Mouse (Mus musculus) CH12.LX (cell line): ENCODE data around the gene Cyp2w1. TPM values are rescaled to one million over a fixed set of nuclear protein-coding genes. Genes with fewer than 3 reads are reported as not detected.

Source experiments
- DNase-seq: peaks from one replicate; pipeline ENCODE4 v3.0.0-alpha.2; 2013; ENCODE audit errors: extremely low read depth
- H3K27ac ChIP-seq: 2 replicates; pipeline ENCODE4 v1.5.1; 2012; ENCODE audit warnings: low read depth, mild to moderate bottlenecking, control low read depth, moderate library complexity; ENCODE audit not compliant: insufficient read depth
- H3K27me3 ChIP-seq: replicated peaks from 2 replicates; pipeline ENCODE3; 2012; ENCODE audit warnings: inconsistent platforms
- H3K36me3 ChIP-seq, 2 experiments: replicated peaks in 1 of 2; 2 replicates each; pipeline versions ENCODE3 to v1.6.1; 2012; ENCODE audit warnings: inconsistent platforms in 1 of 2, low read length in 1 of 2, mild to moderate bottlenecking in 1 of 2, mixed read lengths in 1 of 2, moderate library complexity in 1 of 2; ENCODE audit not compliant: control insufficient read depth in 1 of 2, insufficient read depth in 1 of 2
- H3K4me1 ChIP-seq, 2 experiments: 2 replicates each; pipeline ENCODE4 v1.6.1; 2012; ENCODE audit warnings: inconsistent platforms in 1 of 2, moderate library complexity in 1 of 2; ENCODE audit not compliant: insufficient read depth in 2 of 2, control insufficient read depth in 1 of 2
- H3K4me2 ChIP-seq: 2 replicates; pipeline ENCODE4 v1.6.1; 2012; ENCODE audit warnings: low read depth, mild to moderate bottlenecking, control low read depth; ENCODE audit not compliant: poor library complexity, insufficient read depth, severe bottlenecking
- H3K4me3 ChIP-seq, 3 experiments: fragments of 150-350 bp in 1 of 3; sonication (generic) in 1 of 3; replicated peaks in 1 of 3; 2 replicates each; pipeline versions ENCODE3 to v1.5.1; 2011 to 2012; ENCODE audit warnings: low read depth in 2 of 3, low read length in 2 of 3, mild to moderate bottlenecking in 2 of 3, moderate library complexity in 2 of 3, control low read depth in 1 of 3, improper control_type of control experiment in 1 of 3, inconsistent platforms in 1 of 3, mixed read lengths in 1 of 3; ENCODE audit not compliant: poor library complexity in 1 of 3
- H3K79me2 ChIP-seq: replicated peaks from 2 replicates; pipeline ENCODE4 v1.6.1; 2012; ENCODE audit warnings: mild to moderate bottlenecking, moderate library complexity; ENCODE audit not compliant: control insufficient read depth, poor library complexity, insufficient read depth, severe bottlenecking; ENCODE audit errors: extremely low read depth
- H3K9ac ChIP-seq: 2 replicates; pipeline ENCODE4 v1.6.1; 2012; ENCODE audit warnings: low read depth, mild to moderate bottlenecking, control low read depth, moderate library complexity; ENCODE audit not compliant: insufficient read depth
- H3K9me3 ChIP-seq: replicated peaks from 2 replicates; pipeline ENCODE3; 2012; ENCODE audit warnings: low read length, inconsistent platforms, mixed read lengths
- BHLHE40 ChIP-seq: IDR thresholded peaks from 2 replicates; pipeline ENCODE4 v1.6.1; 2011; ENCODE audit warnings: mild to moderate bottlenecking, low read depth, low read length, improper control_type of control experiment
- CHD2 ChIP-seq: IDR thresholded peaks from 2 replicates; pipeline ENCODE4 v1.6.1; 2011; ENCODE audit warnings: low read length, improper control_type of control experiment
- E2F4 ChIP-seq: IDR thresholded peaks from 2 replicates; pipeline ENCODE4 v1.6.1; 2011; ENCODE audit warnings: low read depth, low read length, improper control_type of control experiment; ENCODE audit not compliant: insufficient replicate concordance
- ELF1 ChIP-seq: IDR thresholded peaks from 2 replicates; pipeline ENCODE4 v1.6.1; 2014; ENCODE audit warnings: low read depth, mild to moderate bottlenecking, inconsistent platforms, low read length, improper control_type of control experiment
- EP300 ChIP-seq: IDR thresholded peaks from 2 replicates; pipeline ENCODE4 v1.6.1; 2011; ENCODE audit warnings: low read length, improper control_type of control experiment
- GABPA ChIP-seq: IDR thresholded peaks from 2 replicates; pipeline ENCODE4 v1.6.1; 2012; ENCODE audit warnings: low read depth, low read length, improper control_type of control experiment, inconsistent platforms; ENCODE audit not compliant: insufficient replicate concordance
- HCFC1 ChIP-seq: IDR thresholded peaks from 2 replicates; pipeline ENCODE4 v1.6.1; 2012; ENCODE audit warnings: low read depth, mild to moderate bottlenecking, inconsistent platforms, low read length, improper control_type of control experiment
- JUND ChIP-seq: conservative IDR thresholded peaks from 2 replicates; pipeline ENCODE4 v1.6.1; 2011; ENCODE audit warnings: low read depth, low read length, improper control_type of control experiment
- KAT2A ChIP-seq: IDR thresholded peaks from 2 replicates; pipeline ENCODE4 v1.6.1; 2012; ENCODE audit warnings: low read length, improper control_type of control experiment, inconsistent platforms; ENCODE audit not compliant: insufficient replicate concordance
- MAFK ChIP-seq: IDR thresholded peaks from 2 replicates; pipeline ENCODE4 v1.6.1; 2011; ENCODE audit warnings: low read length, improper control_type of control experiment; ENCODE audit not compliant: insufficient replicate concordance
- MAX ChIP-seq: IDR thresholded peaks from 2 replicates; pipeline ENCODE4 v1.6.1; 2011; ENCODE audit warnings: low read length, improper control_type of control experiment
- MAZ ChIP-seq: IDR thresholded peaks from 2 replicates; pipeline ENCODE4 v1.6.1; 2012; ENCODE audit warnings: low read depth, mild to moderate bottlenecking, inconsistent platforms, low read length, improper control_type of control experiment, moderate library complexity
- MXI1 ChIP-seq: IDR thresholded peaks from 2 replicates; pipeline ENCODE4 v1.6.1; 2011; ENCODE audit warnings: mild to moderate bottlenecking, low read depth, low read length, improper control_type of control experiment
- MYC ChIP-seq: IDR thresholded peaks from 2 replicates; pipeline ENCODE4 v1.6.1; 2011; ENCODE audit warnings: low read depth, mild to moderate bottlenecking, improper control_type of control experiment, low read length
- NELFE ChIP-seq: IDR thresholded peaks from 2 replicates; pipeline ENCODE4 v1.6.1; 2011; ENCODE audit warnings: low read depth, low read length, improper control_type of control experiment
- NRF1 ChIP-seq: IDR thresholded peaks from 2 replicates; pipeline ENCODE4 v1.6.1; 2014; ENCODE audit warnings: low read depth, mild to moderate bottlenecking, inconsistent platforms, low read length, improper control_type of control experiment, moderate library complexity
- RAD21 ChIP-seq: IDR thresholded peaks from 2 replicates; pipeline ENCODE4 v1.6.1; 2011; ENCODE audit warnings: low read depth, mild to moderate bottlenecking, low read length, improper control_type of control experiment, moderate library complexity
- RCOR1 ChIP-seq: conservative IDR thresholded peaks from 2 replicates; pipeline ENCODE4 v1.6.1; 2012; ENCODE audit warnings: low read depth, mild to moderate bottlenecking, inconsistent platforms, low read length, improper control_type of control experiment
- SIN3A ChIP-seq: IDR thresholded peaks from 2 replicates; pipeline ENCODE4 v1.6.1; 2012; ENCODE audit warnings: low read length, improper control_type of control experiment, inconsistent platforms
- SMC3 ChIP-seq: IDR thresholded peaks from 2 replicates; pipeline ENCODE4 v1.6.1; 2011; ENCODE audit warnings: low read depth, low read length, improper control_type of control experiment
- ZC3H11A ChIP-seq: IDR thresholded peaks from 2 replicates; pipeline ENCODE4 v1.6.1; 2012; ENCODE audit warnings: low read depth, mild to moderate bottlenecking, inconsistent platforms, low read length, improper control_type of control experiment
- ZKSCAN1 ChIP-seq: IDR thresholded peaks from 2 replicates; pipeline ENCODE4 v1.6.1; 2012; ENCODE audit warnings: low read depth, inconsistent platforms, low read length, improper control_type of control experiment, borderline replicate concordance
- ZMIZ1 ChIP-seq: IDR thresholded peaks from 2 replicates; pipeline ENCODE4 v1.6.1; 2012; ENCODE audit warnings: low read depth, mild to moderate bottlenecking, inconsistent platforms, low read length, improper control_type of control experiment
- ZNF384 ChIP-seq: IDR thresholded peaks from 2 replicates; pipeline ENCODE4 v1.6.1; 2012; ENCODE audit warnings: low read depth, low read length, improper control_type of control experiment, inconsistent platforms
- dilution Hi-C: fragments of 300-500 bp; cut with MboI; formaldehyde crosslinking; loops from 2 replicates; pipeline ENCODE4 v1.14.3; 2020; ENCODE audit warnings: low sequenced_read_pairs; ENCODE audit not compliant: extremely low pct_unique_long_range_greater_than_20kb, extremely low pct_ligation_motif_present
- in situ Hi-C: fragments of 300-500 bp; cut with MboI; formaldehyde crosslinking; loops from 3 replicates; pipeline ENCODE4 v1.14.3; 2019; ENCODE audit warnings: low sequenced_read_pairs, low pct_ligation_motif_present, low pct_unique_long_range_greater_than_20kb, mixed read lengths
- polyA plus RNA-seq: library from polyadenylated mRNA; unstranded; fragments of >175 nt; gene quantifications from 2 replicates; pipeline ENCODE4 v1.2.1, GENCODE M21; 2012; ENCODE audit warnings: low read depth; ENCODE audit not compliant: insufficient read length
- total RNA-seq, 2 experiments: library from RNA; depleted of rRNA; stranded (reverse); fragments of 300-350 nt in 1 of 2; fragments of >200 nt in 1 of 2; gene quantifications; 2 replicates each; pipeline ENCODE4 v1.2.3; 2012 to 2014

Gene Cyp2w1
- total and polyA plus RNA-seq, 3 experiments: not detected

- no peak overlapping the region for H3K9ac ChIP-seq
- in situ Hi-C loops: no loop called here
- no peak for TF ChIP-seq CHD2
- no peak for TF ChIP-seq RAD21
- TF ChIP-seq MAZ: no peak
- no peak for TF ChIP-seq ELF1
- no peak for TF ChIP-seq GABPA
- TF ChIP-seq RCOR1: no peak
- no peak for TF ChIP-seq SMC3
- TF ChIP-seq SIN3A: no peak
- no peak for TF ChIP-seq HCFC1
- no peak for TF ChIP-seq ZMIZ1
- no peak for TF ChIP-seq BHLHE40
- no peak for TF ChIP-seq ZC3H11A
- TF ChIP-seq EP300: no peak
- no peak for TF ChIP-seq MYC
- H3K4me2 ChIP-seq: no peak overlapping the region
- no peaks in the 10 kb centered on the region for H3K27me3 ChIP-seq
- peaks cover 0 to 48% of the 10 kb centered on the region in 2 experiments for H3K36me3 ChIP-seq
- dilution Hi-C loops: no loop called here
- no peaks in the 10 kb centered on the region for H3K9me3 ChIP-seq
- no peak overlapping the region for H3K27ac ChIP-seq
- no peak overlapping the region for H3K4me3 ChIP-seq
- H3K4me1 ChIP-seq: peaks cover 10 to 53% of the 10 kb centered on the region in 2 experiments; a peak in 3 of 4 replicates
- H3K79me2 ChIP-seq: no peaks in the 10 kb centered on the region
- no peak for DNase-seq
Measured at GRCm38 (mm10) chr5:139391309-139391990, 39.0 kb downstream of the Cyp2w1 start.

- H3K4me3 ChIP-seq: no peak overlapping the region
- dilution Hi-C loops (no loop called here), in situ Hi-C loops (no loop called here)
- H3K9me3 ChIP-seq: no peaks in the 10 kb centered on the region
- no peak overlapping the region for H3K27ac ChIP-seq
- peaks cover 0 to 46% of the 10 kb centered on the region in 2 experiments for H3K36me3 ChIP-seq
- H3K79me2 ChIP-seq: no peaks in the 10 kb centered on the region
- DNase-seq: no peak
- no peaks in the 10 kb centered on the region for H3K27me3 ChIP-seq
- H3K9ac ChIP-seq: no peak overlapping the region
- TF ChIP-seq MXI1 (no peak), HCFC1 (no peak), JUND (no peak), NRF1 (no peak), BHLHE40 (no peak), NELFE (no peak), E2F4 (no peak), MAX (no peak), ZKSCAN1 (no peak), MAFK (no peak), ZC3H11A (no peak), SMC3 (no peak), RAD21 (no peak), ZNF384 (no peak), KAT2A (no peak), MAZ (no peak)
- peaks cover 10 to 59% of the 10 kb centered on the region in 2 experiments; a peak in 3 of 4 replicates for H3K4me1 ChIP-seq
- no peak overlapping the region for H3K4me2 ChIP-seq
Measured at GRCm38 (mm10) chr5:139392219-139393196, 40.1 kb downstream of the Cyp2w1 start.
